Mouse (Mus musculus) olfactory bulb, adult 2 months (tissue): ENCODE results near the gene Pikfyve.

Experiments
- CTCF ChIP-seq: fragments of 200-500 bp; IDR thresholded peaks from 2 replicates; pipeline ENCODE4 v1.5.1; 2012; ENCODE audit warnings: low read depth, mild to moderate bottlenecking, low read length, moderate library complexity; ENCODE audit not compliant: insufficient read depth
- POLR2A ChIP-seq: fragments of 200-500 bp; IDR thresholded peaks from 2 replicates; pipeline ENCODE4 v1.6.1; 2012; ENCODE audit warnings: mild to moderate bottlenecking, low read depth, low read length, moderate library complexity; ENCODE audit not compliant: insufficient read depth

DNA sequence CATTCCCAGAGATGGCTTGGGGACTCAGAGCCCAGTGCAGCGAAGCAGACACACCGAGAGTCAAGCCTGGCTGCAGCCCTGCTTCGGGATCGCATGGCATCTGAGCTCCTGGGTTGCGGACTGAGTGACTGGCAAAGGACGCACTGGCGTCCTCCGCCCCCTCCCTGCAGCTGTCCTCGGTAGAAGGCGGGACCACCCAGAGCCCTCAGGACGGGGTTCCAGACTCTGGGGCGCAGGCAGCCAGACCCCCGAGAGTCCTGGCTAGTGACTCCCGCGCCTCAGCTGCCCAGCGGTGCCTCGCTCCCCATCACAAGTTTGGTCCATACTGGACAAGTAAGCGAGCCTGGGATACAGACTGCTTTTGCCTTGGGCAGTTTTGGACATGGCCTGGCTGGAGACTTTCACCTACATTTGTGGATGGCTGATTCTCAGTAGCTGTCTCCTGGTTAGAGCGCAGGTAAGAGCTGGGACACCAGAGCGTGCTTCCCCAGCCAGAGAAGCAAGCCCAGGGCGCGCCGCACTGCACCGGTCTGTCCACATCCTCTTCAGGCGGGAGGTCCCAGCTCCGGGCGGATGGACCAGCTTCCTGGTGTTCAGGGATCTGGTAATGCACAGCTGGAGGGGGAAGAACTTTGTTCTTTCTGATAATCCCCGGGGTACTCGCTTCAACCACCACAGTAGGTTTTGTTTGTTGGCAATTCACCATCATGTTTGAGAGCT lies 124.9 kb downstream of the Pikfyve start:
- no peak for TF ChIP-seq CTCF
- no peak for TF ChIP-seq POLR2A
